Mouse (Mus musculus): ENCODE results near the gene Ttc30a1. TPM values are rescaled to one million over a fixed set of nuclear protein-coding genes. Genes with fewer than 3 reads are reported as not detected.

Ttc30a1 gene
- polyA plus RNA-seq, 1 experiment from 2014 or later: 10.1 TPM

DNA sequence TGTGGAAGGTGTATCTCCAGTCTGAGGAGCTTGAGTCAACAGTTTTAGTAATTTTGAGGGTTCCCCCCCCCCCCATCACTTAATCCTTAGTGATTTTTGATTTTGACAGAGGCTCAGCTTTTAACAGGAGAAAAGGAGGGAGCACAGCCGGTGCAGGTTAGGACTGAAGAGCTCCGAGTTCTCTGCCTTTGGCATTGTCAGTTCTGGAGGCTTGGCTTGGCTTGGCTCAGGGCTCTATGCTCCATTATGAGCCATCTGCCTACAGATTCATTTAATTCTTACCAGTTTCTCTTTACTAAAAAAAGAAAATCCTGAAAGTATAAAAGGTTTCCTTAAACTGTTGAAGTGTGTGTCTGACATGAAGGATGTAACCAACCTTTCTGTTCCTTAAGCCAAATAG, 52.6 kb downstream of the Ttc30a1 start:
- no peak overlapping the region for H3K27ac ChIP-seq (ENCODE audit: low read length)
- no peak overlapping the region for H3K4me3 ChIP-seq (ENCODE audit: low read length)
- H3K36me3 ChIP-seq (ENCODE audit: control insufficient read depth, insufficient read depth, low read length): no peaks in the 10 kb centered on the region; the same call in 1 of the 2 replicates
- H3K27me3 ChIP-seq (ENCODE audit: control insufficient read depth, insufficient read depth, low read depth, low read length): no peaks in the 10 kb centered on the region
- no peak overlapping the region for H3K4me2 ChIP-seq (ENCODE audit: low read depth, low read length)
- WGBS: 96% methylated on average over 2 of the region's 2 CpGs
- H3K4me1 ChIP-seq (replicated peaks; ENCODE audit: control insufficient read depth, insufficient read depth, low read length): no peaks in the 10 kb centered on the region
- no peak for ATAC-seq (ENCODE audit: low read depth)
- H3K9me3 ChIP-seq (ENCODE audit: control insufficient read depth, low read length): no peaks in the 10 kb centered on the region
- H3K9ac ChIP-seq (ENCODE audit: low read length): no peak overlapping the region

Other genes with a start within 250 kb of the Ttc30a1 start
- gene Agps, start 149.8 kb downstream of the Ttc30a1 start, polyA plus RNA-seq (2015; fragmentation: Nextera tagmentation; extraction: Ambion mirVana): 31.1 and 32.7 TPM in 2 replicates
- gene Ttc30b, start 43.4 kb downstream of the Ttc30a1 start, polyA plus RNA-seq (2015; fragmentation: Nextera tagmentation; extraction: Ambion mirVana): 20.5 and 22.4 TPM in 2 replicates
- 0.34 and 0.54 TPM in 2 replicates for gene Ttc30a2, start 3.8 kb downstream of the Ttc30a1 start, polyA plus RNA-seq (2015; fragmentation: Nextera tagmentation; extraction: Ambion mirVana)

Data from lung, embryonic 16.5 days (tissue).